Mouse (Mus musculus) stomach, postnatal 0 days (tissue): ENCODE data around the gene Fars2. TPM values are rescaled to one million over a fixed set of nuclear protein-coding genes. Genes with fewer than 3 reads are reported as not detected.
A peak's percentile ranks its signal among the peaks of the same experiment; 100 is the strongest.
"Not testable (repeated sequence)": the region's sequence is repeated elsewhere in the genome, so short reads cannot be mapped to it uniquely, and the experiment has no call there.

ENCODE experiments used
- ATAC-seq: fragments of 200-750 bp; cut with Nextera tagmentation; 2 replicates; pipeline ENCODE4 v1.8.0; 2017; ENCODE audit not compliant: low FRiP score, low TSS enrichment
- DNase-seq: peaks from one replicate; pipeline ENCODE4 v3.0.0-alpha.2; 2016; ENCODE audit warnings: low spot score
- H3K27ac ChIP-seq: fragments of 300-500 bp; sonication (generic); replicated peaks from 2 replicates; pipeline ENCODE4 v1.5.1; 2014; ENCODE audit warnings: mild to moderate bottlenecking, control low read depth
- H3K27me3 ChIP-seq: fragments of 300-500 bp; sonication (generic); 2 replicates; pipeline ENCODE4 v1.6.1; 2014; ENCODE audit warnings: low read length; ENCODE audit not compliant: control insufficient read depth, insufficient read depth
- H3K36me3 ChIP-seq: fragments of 300-500 bp; sonication (generic); 2 replicates; pipeline ENCODE4 v1.6.1; 2014; ENCODE audit warnings: low read length, mixed read lengths; ENCODE audit not compliant: control insufficient read depth, insufficient read depth
- H3K4me1 ChIP-seq: fragments of 300-500 bp; sonication (generic); replicated peaks from 2 replicates; pipeline ENCODE4 v1.6.1; 2014; ENCODE audit warnings: antibody characterized with exemption; ENCODE audit not compliant: control insufficient read depth, insufficient read depth
- H3K4me2 ChIP-seq: fragments of 300-500 bp; sonication (generic); replicated peaks from 2 replicates; pipeline ENCODE4 v1.6.1; 2014; ENCODE audit warnings: low read depth, mild to moderate bottlenecking, control low read depth, moderate library complexity
- H3K4me3 ChIP-seq: fragments of 300-500 bp; sonication (generic); 2 replicates; pipeline ENCODE4 v1.5.1; 2014; ENCODE audit warnings: low read depth, low read length, control low read depth
- H3K9ac ChIP-seq: fragments of 300-500 bp; sonication (generic); 2 replicates; pipeline ENCODE4 v1.6.1; 2014; ENCODE audit warnings: mild to moderate bottlenecking, low read length, control low read depth, mixed read lengths
- H3K9me3 ChIP-seq: fragments of 300-500 bp; sonication (generic); 2 replicates; pipeline ENCODE4 v1.6.1; 2016; ENCODE audit warnings: low read length; ENCODE audit not compliant: control insufficient read depth
- CTCF ChIP-seq: IDR thresholded peaks from 2 replicates; pipeline ENCODE4 v1.5.1; 2016; ENCODE audit warnings: antibody characterized with exemption, low read depth, mild to moderate bottlenecking, moderate library complexity
- EP300 ChIP-seq: optimal IDR thresholded peaks from 2 replicates; pipeline ENCODE3; 2016; ENCODE audit warnings: antibody characterized with exemption
- WGBS: fragments of 180-500 bp; shearing (Covaris S2); extraction: QIAGEN DNeasy Blood & Tissue Kit; methylation state at CpG from one replicate; pipeline ENCODE4 v1.1.7; 2014; 5-methylcytosine and 5-hydroxymethylcytosine counted together
- polyA plus RNA-seq: library from polyadenylated mRNA; unstranded; fragments of >200 nt; fragmentation: Nextera tagmentation; extraction: Ambion mirVana; gene quantifications from 2 replicates; pipeline ENCODE4 v1.2.1, GENCODE M21; 2015

Gene Fars2
- polyA plus RNA-seq, 1 experiment from 2014 or later, result 31.7 TPM

GRCm38 (mm10) chr13:36413276-36413675 is 296.1 kb downstream of the Fars2 start:
- H3K36me3 ChIP-seq, result peaks cover 3% of the 10 kb centered on the region; the same call in 1 of the 2 replicates
- no peak overlapping the region for H3K4me3 ChIP-seq
- H3K27me3 ChIP-seq, result no peaks in the 10 kb centered on the region
- TF ChIP-seq CTCF, result no peak
- no peak for TF ChIP-seq EP300
- no peak overlapping the region for H3K27ac ChIP-seq
- DNase-seq (no peak), ATAC-seq (no peak)
- H3K4me2 ChIP-seq, result no peak overlapping the region
- WGBS, result 85% methylated on average over 1 of the region's 1 CpGs
- H3K4me1 ChIP-seq, result no peaks in the 10 kb centered on the region
- H3K9me3 ChIP-seq, result no peaks in the 10 kb centered on the region
- H3K9ac ChIP-seq, result no peak overlapping the region

- H3K27me3 ChIP-seq, result no peaks in the 10 kb centered on the region
- WGBS, result 100% methylated on average over 1 of the region's 1 CpGs
- DNase-seq (no peak), ATAC-seq (no peak)
- H3K4me1 ChIP-seq, result no peaks in the 10 kb centered on the region
- no peak for TF ChIP-seq EP300
- TF ChIP-seq CTCF, result no peak
- no peaks in the 10 kb centered on the region for H3K9me3 ChIP-seq
- H3K27ac ChIP-seq, result no peak overlapping the region
- no peak overlapping the region for H3K4me2 ChIP-seq
- H3K9ac ChIP-seq, result no peak overlapping the region
- H3K4me3 ChIP-seq, result no peak overlapping the region
- peaks cover 3% of the 10 kb centered on the region; the same call in 1 of the 2 replicates for H3K36me3 ChIP-seq
These were observed 298.0 kb downstream of the Fars2 start for GRCm38 (mm10) chr13:36415176-36415575.

- H3K27me3 ChIP-seq, result no peaks in the 10 kb centered on the region
- TF ChIP-seq EP300, result no peak
- TF ChIP-seq CTCF, result no peak
- DNase-seq (no peak), ATAC-seq (no peak)
- no peak overlapping the region for H3K27ac ChIP-seq
- WGBS, result 61% methylated on average over 4 of the region's 4 CpGs
- no peak overlapping the region for H3K9ac ChIP-seq
- H3K9me3 ChIP-seq, result no peaks in the 10 kb centered on the region
- H3K4me3 ChIP-seq, result no peak overlapping the region
- H3K4me2 ChIP-seq, result no peak overlapping the region
- no peaks in the 10 kb centered on the region for H3K4me1 ChIP-seq
- H3K36me3 ChIP-seq, result no peaks in the 10 kb centered on the region
These were observed 299.3 kb downstream of the Fars2 start for GRCm38 (mm10) chr13:36416546-36416945.

GRCm38 (mm10) chr13:36419357-36419756 is 302.1 kb downstream of the Fars2 start:
- H3K4me3 ChIP-seq, result no peak overlapping the region
- no peaks in the 10 kb centered on the region for H3K9me3 ChIP-seq
- no peaks in the 10 kb centered on the region for H3K36me3 ChIP-seq
- ATAC-seq, result no peak
- TF ChIP-seq EP300, result no peak
- TF ChIP-seq CTCF, result peak; percentile 45
- H3K27ac ChIP-seq, result no peak overlapping the region
- H3K27me3 ChIP-seq, result no peaks in the 10 kb centered on the region
- no peak for DNase-seq
- H3K4me2 ChIP-seq, result no peak overlapping the region
- H3K4me1 ChIP-seq, result no peaks in the 10 kb centered on the region
- no peak overlapping the region for H3K9ac ChIP-seq

- H3K36me3 ChIP-seq, result no peaks in the 10 kb centered on the region
- H3K9ac ChIP-seq, result no peak overlapping the region
- no peak overlapping the region for H3K4me2 ChIP-seq
- H3K27ac ChIP-seq, result no peak overlapping the region
- TF ChIP-seq EP300, result no peak
- TF ChIP-seq CTCF, result no peak
- no peaks in the 10 kb centered on the region for H3K4me1 ChIP-seq
- H3K9me3 ChIP-seq, result no peaks in the 10 kb centered on the region
- H3K4me3 ChIP-seq, result no peak overlapping the region
- DNase-seq, result no peak
- H3K27me3 ChIP-seq, result no peaks in the 10 kb centered on the region
- 73% methylated on average over 3 of the region's 3 CpGs for WGBS
- no peak for ATAC-seq
These were observed 305.2 kb downstream of the Fars2 start for GRCm38 (mm10) chr13:36422446-36422845.

GRCm38 (mm10) chr13:36425824-36426705 is 308.9 kb downstream of the Fars2 start:
- not testable (repeated sequence) for H3K27ac ChIP-seq, ATAC-seq, H3K27me3 ChIP-seq, H3K4me3 ChIP-seq, H3K9me3 ChIP-seq, H3K4me1 ChIP-seq, H3K4me2 ChIP-seq, H3K9ac ChIP-seq, H3K36me3 ChIP-seq, DNase-seq
- WGBS, result 73% methylated on average over 17 of the region's 17 CpGs
